Mouse (Mus musculus): ENCODE results near the gene Ube2f. TPM values are rescaled to one million over a fixed set of nuclear protein-coding genes. Genes with fewer than 3 reads are reported as not detected.

The Ube2f gene
- polyA plus RNA-seq, 1 experiment from 2014 or later: 68.8 TPM

DNA sequence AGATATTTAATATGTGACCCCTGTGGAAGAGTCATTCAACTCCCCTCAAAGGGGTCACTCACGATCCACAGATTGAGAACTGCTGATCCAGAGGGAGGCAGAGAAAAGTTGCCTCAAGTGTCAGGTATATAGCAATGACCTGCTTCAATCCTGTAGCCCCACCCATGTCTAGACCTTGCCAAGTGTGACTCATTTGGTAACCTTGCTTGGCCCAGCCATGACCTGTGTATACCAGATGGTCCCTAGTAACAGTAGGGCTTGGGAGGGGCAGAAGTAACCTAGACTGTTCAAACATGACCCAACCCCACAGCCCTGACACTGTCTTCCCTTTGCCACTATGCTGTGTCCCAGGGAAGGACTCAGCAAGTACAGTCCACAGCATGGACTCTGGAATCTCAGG, 9.4 kb upstream of the Ube2f start:
- no peak overlapping the region for H3K9ac ChIP-seq
- no peaks in the 10 kb centered on the region for H3K27me3 ChIP-seq
- no peak overlapping the region for H3K27ac ChIP-seq (replicated peaks)
- no peaks in the 10 kb centered on the region for H3K4me1 ChIP-seq (replicated peaks)
- 83% methylated on average over 1 of the region's 1 CpGs for WGBS
- H3K4me2 ChIP-seq: no peak overlapping the region
- no peak overlapping the region for H3K4me3 ChIP-seq
- no peaks in the 10 kb centered on the region for H3K36me3 ChIP-seq
- no peak for ATAC-seq (ENCODE audit: low read depth)
- H3K9me3 ChIP-seq: no peaks in the 10 kb centered on the region

- Histone ChIP-seq H3K4me1 (replicated peaks) (no peaks in the 10 kb centered on the region), H3K9me3 (no peaks in the 10 kb centered on the region), H3K4me3 (no peak overlapping the region), H3K36me3 (no peaks in the 10 kb centered on the region), H3K27me3 (no peaks in the 10 kb centered on the region), H3K9ac (no peak overlapping the region), H3K27ac (replicated peaks) (no peak overlapping the region), H3K4me2 (no peak overlapping the region)
- 85% methylated on average over 4 of the region's 4 CpGs for WGBS
- ATAC-seq (ENCODE audit: low read depth): no peak
These were observed 8.9 kb upstream of the Ube2f start for GRCm38 (mm10) chr1:91241249-91241648.

- ATAC-seq (ENCODE audit: low read depth): no peak
- 95% methylated on average over 5 of the region's 5 CpGs for WGBS
- peaks cover 31% of the 10 kb centered on the region for H3K4me1 ChIP-seq (replicated peaks)
These were observed 1.9 kb upstream of the Ube2f start for GRCm38 (mm10) chr1:91248242-91248641.

GRCm38 (mm10) chr1:91248970-91249369, 1.1 kb upstream of the Ube2f start:
- H3K27ac ChIP-seq (replicated peaks): no peak overlapping the region
- no peaks in the 10 kb centered on the region for H3K27me3 ChIP-seq
- H3K9ac ChIP-seq: peak overlapping the region; percentile 83
- 52% methylated on average over 4 of the region's 4 CpGs for WGBS
- no peaks in the 10 kb centered on the region for H3K36me3 ChIP-seq
- H3K4me3 ChIP-seq: peak overlapping the region; percentile 100; the same call in 1 of the 2 replicates
- no peak for ATAC-seq (ENCODE audit: low read depth)
- H3K9me3 ChIP-seq: no peaks in the 10 kb centered on the region
- H3K4me1 ChIP-seq (replicated peaks): peaks cover 37% of the 10 kb centered on the region
- H3K4me2 ChIP-seq: peak overlapping the region; percentile 90

More at GRCm38 (mm10) chr1:91248242-91248641, 1.9 kb upstream of the Ube2f start:
- H3K4me3 ChIP-seq: no peak overlapping the region
- H3K36me3 ChIP-seq: no peaks in the 10 kb centered on the region
- no peaks in the 10 kb centered on the region for H3K27me3 ChIP-seq
- H3K27ac ChIP-seq (replicated peaks): no peak overlapping the region
- no peak overlapping the region for H3K9ac ChIP-seq
- H3K4me2 ChIP-seq: no peak overlapping the region
- no peaks in the 10 kb centered on the region for H3K9me3 ChIP-seq

DNA sequence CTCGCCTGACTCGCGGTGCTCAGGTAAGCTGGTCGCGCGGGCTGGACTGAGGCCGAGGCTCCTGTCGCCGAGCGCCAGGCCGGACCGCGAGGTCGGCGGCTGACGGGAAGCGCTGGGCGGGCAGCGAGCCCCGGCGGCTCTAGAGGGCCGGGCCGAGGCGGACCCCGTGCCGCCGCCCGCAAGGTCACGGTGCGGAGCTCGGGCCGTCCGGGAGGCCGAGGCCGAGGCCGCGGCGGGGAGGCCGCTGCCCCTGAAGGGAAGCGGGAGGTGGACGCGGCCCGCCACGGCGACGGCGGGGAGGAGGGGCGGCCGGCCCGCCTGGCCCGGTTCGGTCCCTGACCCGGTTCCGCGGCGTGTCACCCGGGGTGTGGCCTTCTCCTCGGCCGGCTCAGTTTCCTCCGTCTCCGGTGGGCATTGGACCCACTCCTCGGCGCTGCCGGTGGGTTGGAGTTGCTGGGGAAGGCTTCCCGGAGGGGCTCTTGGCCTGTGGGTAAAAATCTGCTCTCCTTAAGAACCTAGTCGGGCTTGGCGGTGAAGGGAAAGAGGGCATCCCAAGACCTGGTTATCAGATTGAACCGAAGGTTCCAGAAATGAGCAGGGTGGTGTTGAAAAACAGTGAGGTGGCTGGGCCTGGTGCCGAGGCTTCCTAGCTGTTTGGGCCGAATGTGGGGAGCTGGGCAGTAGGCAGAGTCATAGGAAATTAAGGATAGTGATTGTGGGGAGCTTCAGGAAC, 477 bp downstream of the Ube2f start:
- H3K4me1 ChIP-seq (replicated peaks): peaks cover 37% of the 10 kb centered on the region
- no peak; the same call in 1 of the 2 replicates for ATAC-seq (ENCODE audit: low read depth)

GRCm38 (mm10) chr1:91251148-91251650, 1.1 kb downstream of the Ube2f start:
- 51% methylated on average over 5 of the region's 5 CpGs for WGBS
- peak overlapping the region; percentile 100 for H3K4me3 ChIP-seq
- ATAC-seq (ENCODE audit: low read depth): no peak

More for the DNA sequence above, 477 bp downstream of the Ube2f start:
- Histone ChIP-seq H3K27ac (replicated peaks) (peak overlapping the region; percentile 88), H3K9ac (peak overlapping the region; percentile 99), H3K27me3 (no peaks in the 10 kb centered on the region), H3K4me2 (peak overlapping the region; percentile 90), H3K4me3 (peak overlapping the region; percentile 100), H3K36me3 (peaks cover 10% of the 10 kb centered on the region), H3K9me3 (no peaks in the 10 kb centered on the region)
- WGBS: under 1% methylated on average over 61 of the region's 70 CpGs

GRCm38 (mm10) chr1:91251927-91252326, 1.8 kb downstream of the Ube2f start:
- Histone ChIP-seq H3K9me3 (no peaks in the 10 kb centered on the region), H3K4me2 (peak overlapping the region; percentile 90), H3K27me3 (no peaks in the 10 kb centered on the region), H3K4me1 (replicated peaks) (peaks cover 37% of the 10 kb centered on the region), H3K36me3 (peaks cover 16% of the 10 kb centered on the region), H3K27ac (replicated peaks) (no peak overlapping the region), H3K4me3 (peak overlapping the region; percentile 100; the same call in 1 of the 2 replicates), H3K9ac (peak overlapping the region; percentile 99; the same call in 1 of the 2 replicates)
- no peak for ATAC-seq (ENCODE audit: low read depth)
- 68% methylated on average over 8 of the region's 8 CpGs for WGBS

More at GRCm38 (mm10) chr1:91251148-91251650, 1.1 kb downstream of the Ube2f start:
- H3K9ac ChIP-seq: peak overlapping the region; percentile 99
- H3K9me3 ChIP-seq: no peaks in the 10 kb centered on the region
- H3K27ac ChIP-seq (replicated peaks): no peak overlapping the region
- no peaks in the 10 kb centered on the region for H3K27me3 ChIP-seq
- peak overlapping the region; percentile 90 for H3K4me2 ChIP-seq
- H3K4me1 ChIP-seq (replicated peaks): peaks cover 37% of the 10 kb centered on the region
- peaks cover 12% of the 10 kb centered on the region for H3K36me3 ChIP-seq

DNA sequence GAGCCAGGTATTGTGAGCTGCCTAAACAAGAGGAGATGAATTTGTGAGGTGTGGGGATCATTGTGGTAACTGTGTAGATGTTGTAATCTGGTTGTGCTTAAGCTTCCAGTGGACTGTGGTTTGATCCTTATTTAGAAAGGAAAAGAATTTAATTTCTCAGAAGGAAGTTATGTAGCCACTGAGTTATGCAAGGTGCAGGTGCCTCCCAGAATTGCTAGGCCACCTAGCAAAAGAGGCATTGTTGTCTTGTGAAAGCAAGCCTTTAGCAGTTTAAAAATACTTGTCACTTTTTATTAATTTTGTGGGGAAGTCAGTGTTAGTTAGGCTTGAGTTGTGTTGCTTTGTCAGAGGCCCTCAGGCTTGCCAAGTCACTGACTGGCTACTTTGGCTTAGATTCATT, 7.8 kb downstream of the Ube2f start:
- no peak overlapping the region for H3K27ac ChIP-seq (replicated peaks)
- H3K36me3 ChIP-seq: peaks cover 16% of the 10 kb centered on the region
- H3K27me3 ChIP-seq: no peaks in the 10 kb centered on the region
- H3K4me3 ChIP-seq: no peak overlapping the region
- ATAC-seq (ENCODE audit: low read depth): no peak
- H3K9me3 ChIP-seq: no peaks in the 10 kb centered on the region
- no peak overlapping the region for H3K4me2 ChIP-seq
- H3K4me1 ChIP-seq (replicated peaks): peaks cover 10% of the 10 kb centered on the region
- H3K9ac ChIP-seq: no peak overlapping the region

DNA sequence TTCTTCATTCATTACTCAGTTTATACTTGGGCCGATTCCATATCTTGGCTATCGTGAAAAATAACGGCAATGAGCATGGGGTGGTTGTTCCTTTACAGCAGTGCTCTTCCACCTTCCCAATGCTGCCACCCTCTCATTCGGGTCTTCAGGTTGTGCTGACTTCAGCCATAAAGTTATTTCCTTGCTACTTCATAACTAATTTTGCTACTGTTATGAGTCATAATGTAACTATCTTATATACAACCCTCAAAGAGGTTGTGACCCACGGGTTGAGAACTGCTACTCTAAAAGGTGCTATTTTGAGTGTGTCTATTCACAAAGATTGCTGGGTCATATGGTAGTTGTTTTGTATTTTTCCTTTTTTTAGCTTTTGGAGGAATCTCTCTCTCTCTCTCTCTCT, 9.7 kb downstream of the Ube2f start:
- Histone ChIP-seq H3K4me1 (replicated peaks) (peaks cover 8% of the 10 kb centered on the region; the same call in 1 of the 2 replicates), H3K9ac (no peak overlapping the region), H3K27ac (replicated peaks) (no peak overlapping the region), H3K36me3 (peaks cover 9% of the 10 kb centered on the region), H3K4me3 (no peak overlapping the region), H3K27me3 (no peaks in the 10 kb centered on the region), H3K9me3 (no peaks in the 10 kb centered on the region), H3K4me2 (no peak overlapping the region)
- WGBS: 90% methylated on average over 5 of the region's 5 CpGs
- no peak for ATAC-seq (ENCODE audit: low read depth)

DNA sequence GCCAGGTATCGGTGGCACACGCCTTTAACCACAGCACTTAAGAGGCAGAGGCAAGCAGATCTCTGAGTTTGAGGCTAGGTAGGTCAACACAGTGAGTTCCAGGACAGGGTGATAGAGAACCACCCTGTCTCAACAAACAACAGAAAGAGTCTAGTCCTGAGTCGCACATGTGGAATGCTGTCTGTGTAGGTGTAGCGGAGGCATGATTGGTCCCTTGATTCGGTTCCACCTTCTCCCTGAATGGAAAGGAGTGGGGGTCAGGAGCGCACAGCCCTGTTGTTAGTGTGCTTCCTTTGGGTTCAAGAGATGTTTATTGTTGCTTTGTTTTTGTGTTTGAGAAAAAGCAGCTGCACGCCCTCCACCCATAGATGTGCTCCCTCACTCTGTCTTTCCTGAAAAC, 12.4 kb downstream of the Ube2f start:
- WGBS: 90% methylated on average over 7 of the region's 7 CpGs

GRCm38 (mm10) chr1:91272260-91272659, 22.2 kb downstream of the Ube2f start:
- 94% methylated on average over 2 of the region's 2 CpGs for WGBS
- H3K9ac ChIP-seq: no peak overlapping the region
- H3K4me3 ChIP-seq: no peak overlapping the region
- no peak overlapping the region for H3K27ac ChIP-seq (replicated peaks)
- H3K4me2 ChIP-seq: no peak overlapping the region
- no peaks in the 10 kb centered on the region for H3K9me3 ChIP-seq
- no peak for ATAC-seq (ENCODE audit: low read depth)
- no peaks in the 10 kb centered on the region for H3K27me3 ChIP-seq
- H3K36me3 ChIP-seq: peaks cover 30% of the 10 kb centered on the region
- no peaks in the 10 kb centered on the region for H3K4me1 ChIP-seq (replicated peaks)

More for the DNA sequence above, 12.4 kb downstream of the Ube2f start:
- Histone ChIP-seq H3K4me1 (replicated peaks) (peaks cover 8% of the 10 kb centered on the region; the same call in 1 of the 2 replicates), H3K27ac (replicated peaks) (no peak overlapping the region), H3K4me3 (no peak overlapping the region), H3K9ac (no peak overlapping the region), H3K4me2 (no peak overlapping the region), H3K36me3 (peaks cover 23% of the 10 kb centered on the region), H3K9me3 (no peaks in the 10 kb centered on the region), H3K27me3 (no peaks in the 10 kb centered on the region)
- no peak for ATAC-seq (ENCODE audit: low read depth)

- no peak for ATAC-seq (ENCODE audit: low read depth)
- no peak overlapping the region for H3K4me3 ChIP-seq
- H3K9ac ChIP-seq: no peak overlapping the region
- H3K4me2 ChIP-seq: no peak overlapping the region
- no peaks in the 10 kb centered on the region for H3K4me1 ChIP-seq (replicated peaks)
- no peaks in the 10 kb centered on the region for H3K27me3 ChIP-seq
- H3K9me3 ChIP-seq: no peaks in the 10 kb centered on the region
- peaks cover 66% of the 10 kb centered on the region for H3K36me3 ChIP-seq
- 92% methylated on average over 4 of the region's 4 CpGs for WGBS
- no peak overlapping the region for H3K27ac ChIP-seq (replicated peaks)
These were observed 26.5 kb downstream of the Ube2f start for GRCm38 (mm10) chr1:91276581-91276980.
